Mouse (Mus musculus): ENCODE data around the gene Cenpv. TPM values are rescaled to one million over a fixed set of nuclear protein-coding genes. Genes with fewer than 3 reads are reported as not detected.
A peak's percentile ranks its signal among the peaks of the same experiment; 100 is the strongest.
"Not testable (repeated sequence)": the region's sequence is repeated elsewhere in the genome, so short reads cannot be mapped to it uniquely, and the experiment has no call there.

Gene Cenpv
- polyA plus RNA-seq, 1 experiment: 45.2 TPM

- no peak overlapping the region for H3K4me3 ChIP-seq (ENCODE audit: insufficient read depth, low read depth, low read length)
- H3K27ac ChIP-seq (replicated peaks; ENCODE audit: low read depth, low read length): no peak overlapping the region
- H3K4me1 ChIP-seq (ENCODE audit: control insufficient read depth, insufficient read depth, insufficient read length, low read length): no peaks in the 10 kb centered on the region
Measured at GRCm38 (mm10) chr11:62540969-62541368, 1.9 kb upstream of the Cenpv start.

DNA sequence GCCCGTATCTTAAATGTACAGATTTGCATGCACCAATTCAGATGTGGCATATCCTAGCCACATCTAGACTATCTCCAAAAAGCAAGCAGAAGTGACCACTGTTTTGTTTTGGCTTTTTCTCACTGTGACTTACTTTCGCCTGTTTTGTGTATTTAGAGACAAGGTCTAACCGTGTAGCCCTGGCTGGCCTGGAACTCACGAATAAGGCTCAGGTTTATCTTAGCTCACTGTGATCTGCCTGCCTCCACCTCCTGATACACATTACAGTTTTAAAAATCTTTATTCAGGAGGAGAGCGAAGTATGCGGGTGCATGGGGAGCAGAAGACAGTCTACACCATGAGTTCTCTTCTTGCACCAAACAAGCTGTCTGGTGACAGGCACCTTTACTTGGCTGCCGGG lies 1.1 kb upstream of the Cenpv start:
- Histone ChIP-seq H3K4me3 (ENCODE audit: insufficient read depth, low read depth, low read length) (no peak overlapping the region), H3K27ac (replicated peaks; ENCODE audit: low read depth, low read length) (no peak overlapping the region), H3K4me1 (ENCODE audit: control insufficient read depth, insufficient read depth, insufficient read length, low read length) (no peaks in the 10 kb centered on the region)

DNA sequence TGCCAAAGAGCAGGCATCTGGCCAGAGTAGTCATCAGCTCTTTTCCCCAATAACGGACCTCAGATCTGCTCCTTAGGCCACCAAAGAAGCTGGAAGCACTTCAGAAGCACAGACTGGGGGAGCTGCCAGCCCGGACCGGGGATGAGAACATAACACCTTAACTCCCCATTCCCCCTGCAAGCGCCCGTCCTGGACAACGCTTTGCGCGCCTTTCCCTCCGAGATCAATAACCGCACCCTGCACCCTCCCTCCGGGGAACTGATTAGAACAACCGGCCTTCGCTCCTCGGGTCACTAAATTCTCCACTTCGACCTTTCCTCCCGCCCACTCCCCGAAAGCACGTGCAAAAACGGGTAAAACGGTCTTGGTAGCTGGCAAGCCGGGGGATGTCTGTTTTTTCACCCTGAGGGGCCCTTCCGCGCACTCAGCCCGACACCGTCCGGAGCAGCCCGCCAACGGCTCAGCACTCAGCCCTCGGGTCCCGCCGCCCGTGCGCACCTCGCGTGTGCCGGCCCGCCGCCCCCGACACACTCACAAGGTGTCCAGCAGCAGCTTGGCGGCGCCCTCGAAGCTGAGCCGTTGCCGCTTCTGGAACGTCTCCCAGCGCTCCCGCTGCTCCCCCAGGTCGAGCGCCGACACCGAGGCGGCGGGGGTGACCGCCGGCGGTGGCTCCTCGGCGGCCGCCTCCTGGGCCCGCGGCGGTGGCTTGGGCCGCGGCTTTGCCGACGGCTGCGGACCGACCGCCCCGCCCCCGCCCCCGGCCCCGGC lies 556 bp downstream of the Cenpv start:
- H3K27ac ChIP-seq (replicated peaks; ENCODE audit: low read depth, low read length): 0 out of 2 replicates have a peak overlapping the region, but pooled peaks have one; percentile 21
- no peaks in the 10 kb centered on the region for H3K4me1 ChIP-seq (ENCODE audit: control insufficient read depth, insufficient read depth, insufficient read length, low read length)
- H3K4me3 ChIP-seq (ENCODE audit: insufficient read depth, low read depth, low read length): peak overlapping the region; percentile 85

DNA sequence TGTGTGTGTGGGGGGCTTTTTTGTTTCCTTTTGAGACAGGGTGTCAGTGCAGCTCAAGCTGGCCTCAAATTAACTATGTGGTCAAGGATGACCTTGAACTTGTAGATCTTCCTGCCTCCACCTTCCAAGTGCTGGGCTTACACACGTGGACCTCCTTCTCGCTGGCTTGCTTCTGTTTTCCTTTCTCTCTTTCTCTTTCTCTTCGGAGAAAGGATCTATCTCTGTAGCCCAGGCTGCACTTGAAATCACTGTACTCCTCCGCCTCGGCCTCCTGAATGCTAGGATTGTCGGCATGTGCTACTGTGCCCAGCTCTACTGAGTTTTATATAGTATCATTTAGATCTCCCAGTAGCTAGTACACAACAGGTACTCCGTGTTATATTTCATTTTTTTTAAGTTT lies 1.5 kb downstream of the Cenpv start:
- Histone ChIP-seq H3K4me1 (ENCODE audit: control insufficient read depth, insufficient read depth, insufficient read length, low read length) (no peaks in the 10 kb centered on the region), H3K27ac (replicated peaks; ENCODE audit: low read depth, low read length) (no peak overlapping the region), H3K4me3 (ENCODE audit: insufficient read depth, low read depth, low read length) (peak overlapping the region; percentile 26; the same call in 1 of the 2 replicates)

DNA sequence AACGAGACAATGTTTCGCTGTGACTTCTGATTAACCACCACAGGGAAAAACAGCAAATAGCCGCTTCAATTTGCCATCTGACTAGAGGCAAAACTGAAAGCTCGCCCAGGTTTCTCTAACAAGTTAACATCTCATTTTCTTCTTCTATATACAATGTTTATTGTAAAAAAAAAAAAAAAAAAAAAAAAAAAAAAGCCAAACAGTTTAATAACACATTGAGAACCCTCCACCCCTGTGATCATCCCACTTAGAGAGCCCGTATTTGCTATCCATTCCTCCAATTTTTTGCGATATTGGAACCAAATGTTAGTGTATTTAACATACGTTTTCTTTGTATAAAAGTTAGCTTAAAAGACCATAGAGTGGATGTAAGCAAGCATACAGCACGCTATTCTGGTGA lies 2.0 kb downstream of the Cenpv start:
- H3K4me3 ChIP-seq (ENCODE audit: insufficient read depth, low read depth, low read length): no peak overlapping the region
- H3K27ac ChIP-seq (replicated peaks; ENCODE audit: low read depth, low read length): no peak overlapping the region
- no peaks in the 10 kb centered on the region for H3K4me1 ChIP-seq (ENCODE audit: control insufficient read depth, insufficient read depth, insufficient read length, low read length)

DNA sequence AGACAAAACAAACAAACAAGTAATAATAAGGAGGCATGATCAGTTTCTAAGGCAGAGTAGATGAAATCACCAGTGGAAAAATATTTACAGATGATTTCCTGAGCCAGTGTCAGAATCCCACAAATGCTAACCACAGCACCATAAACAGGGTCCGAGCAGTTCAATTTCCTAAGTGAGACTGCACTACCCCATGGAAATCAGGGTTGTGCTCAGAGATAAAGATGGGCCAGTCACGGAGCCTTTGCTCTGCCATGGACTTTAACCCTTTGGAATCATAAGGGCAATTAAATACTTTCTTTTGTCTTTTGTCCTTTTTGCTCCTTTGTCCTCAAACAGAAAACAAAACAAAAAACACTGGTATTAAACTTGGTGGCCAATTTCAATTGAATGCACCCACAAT lies 16.8 kb downstream of the Cenpv start:
- no peak overlapping the region for H3K27ac ChIP-seq (replicated peaks; ENCODE audit: low read depth, low read length)
- H3K4me3 ChIP-seq (ENCODE audit: insufficient read depth, low read depth, low read length): no peak overlapping the region
- no peaks in the 10 kb centered on the region for H3K4me1 ChIP-seq (ENCODE audit: control insufficient read depth, insufficient read depth, insufficient read length, low read length)

DNA sequence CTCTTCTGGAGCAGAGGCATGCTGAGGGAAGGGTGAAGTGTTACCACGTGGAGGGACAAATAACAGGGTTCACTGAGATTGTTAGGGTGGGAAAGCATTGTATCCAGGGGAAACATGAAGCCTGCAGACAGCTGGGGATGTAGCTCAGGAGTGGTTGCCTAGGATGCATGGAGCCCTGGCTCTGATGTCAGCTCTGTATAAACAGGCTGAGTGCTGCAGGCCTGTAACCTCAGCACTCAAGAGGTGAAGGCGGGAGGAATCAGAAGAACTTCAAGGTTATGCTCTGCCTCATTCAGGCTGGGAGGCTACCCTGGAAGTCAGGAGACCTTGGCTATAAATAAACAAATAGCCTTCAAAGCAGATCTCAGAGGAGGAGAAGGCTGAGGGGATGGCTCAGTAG lies 20.1 kb downstream of the Cenpv start:
- Histone ChIP-seq H3K4me3 (ENCODE audit: insufficient read depth, low read depth, low read length) (no peak overlapping the region), H3K4me1 (ENCODE audit: control insufficient read depth, insufficient read depth, insufficient read length, low read length) (no peaks in the 10 kb centered on the region), H3K27ac (replicated peaks; ENCODE audit: low read depth, low read length) (no peak overlapping the region)

- Histone ChIP-seq H3K27ac (replicated peaks; ENCODE audit: low read depth, low read length) (no peak overlapping the region), H3K4me1 (ENCODE audit: control insufficient read depth, insufficient read depth, insufficient read length, low read length) (no peaks in the 10 kb centered on the region), H3K4me3 (ENCODE audit: insufficient read depth, low read depth, low read length) (no peak overlapping the region)
Measured at GRCm38 (mm10) chr11:62513311-62513710, 25.8 kb downstream of the Cenpv start.

DNA sequence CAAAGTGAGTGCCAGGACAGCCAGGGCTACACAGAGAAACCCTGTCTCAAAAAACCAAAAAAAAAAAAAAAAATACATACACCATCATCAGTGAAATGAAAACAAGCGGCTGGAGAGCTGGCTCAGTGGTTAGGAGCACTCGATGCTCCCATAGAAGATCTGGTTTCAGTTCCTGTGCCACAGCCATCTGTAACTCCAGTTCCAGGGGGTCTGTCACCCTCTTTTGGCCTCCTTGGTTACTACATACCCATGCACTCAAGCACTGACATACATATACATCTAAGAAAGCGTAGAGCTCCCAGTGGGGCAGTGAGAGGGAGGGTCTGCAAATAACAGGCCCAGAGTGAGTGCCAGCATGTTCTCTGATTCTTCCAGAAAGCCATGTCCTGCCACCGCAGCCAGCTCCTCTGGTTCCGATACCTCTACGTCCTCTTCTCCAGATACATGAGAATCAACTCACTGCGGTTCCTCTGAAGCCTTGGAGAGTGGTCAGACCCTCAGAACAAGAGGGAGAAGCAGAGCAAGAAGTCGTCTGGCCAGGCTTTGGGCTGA lies 26.5 kb downstream of the Cenpv start:
- H3K4me3 ChIP-seq (ENCODE audit: insufficient read depth, low read depth, low read length): no peak overlapping the region
- H3K27ac ChIP-seq (replicated peaks; ENCODE audit: low read depth, low read length): no peak overlapping the region
- no peaks in the 10 kb centered on the region for H3K4me1 ChIP-seq (ENCODE audit: control insufficient read depth, insufficient read depth, insufficient read length, low read length)

- no peak overlapping the region for H3K4me3 ChIP-seq (ENCODE audit: insufficient read depth, low read depth, low read length)
- no peaks in the 10 kb centered on the region for H3K4me1 ChIP-seq (ENCODE audit: control insufficient read depth, insufficient read depth, insufficient read length, low read length)
Measured at GRCm38 (mm10) chr11:62511444-62512202, 27.4 kb downstream of the Cenpv start.

GRCm38 (mm10) chr11:62510956-62511355 lies 28.1 kb downstream of the Cenpv start:
- no peak overlapping the region for H3K4me3 ChIP-seq (ENCODE audit: insufficient read depth, low read depth, low read length)

More at GRCm38 (mm10) chr11:62511444-62512202, 27.4 kb downstream of the Cenpv start:
- no peak overlapping the region for H3K27ac ChIP-seq (replicated peaks; ENCODE audit: low read depth, low read length)

GRCm38 (mm10) chr11:62509571-62509970 lies 29.5 kb downstream of the Cenpv start:
- Histone ChIP-seq H3K27ac (replicated peaks; ENCODE audit: low read depth, low read length) (no peak overlapping the region), H3K4me3 (ENCODE audit: insufficient read depth, low read depth, low read length) (no peak overlapping the region), H3K4me1 (ENCODE audit: control insufficient read depth, insufficient read depth, insufficient read length, low read length) (no peaks in the 10 kb centered on the region)

More at GRCm38 (mm10) chr11:62510956-62511355, 28.1 kb downstream of the Cenpv start:
- Histone ChIP-seq H3K27ac (replicated peaks; ENCODE audit: low read depth, low read length) (no peak overlapping the region), H3K4me1 (ENCODE audit: control insufficient read depth, insufficient read depth, insufficient read length, low read length) (no peaks in the 10 kb centered on the region)

GRCm38 (mm10) chr11:62508816-62509215 lies 30.2 kb downstream of the Cenpv start:
- not testable (repeated sequence) for H3K27ac ChIP-seq (replicated peaks; ENCODE audit: low read depth, low read length); H3K4me1 ChIP-seq (ENCODE audit: control insufficient read depth, insufficient read depth, insufficient read length, low read length); H3K4me3 ChIP-seq (ENCODE audit: insufficient read depth, low read depth, low read length)

DNA sequence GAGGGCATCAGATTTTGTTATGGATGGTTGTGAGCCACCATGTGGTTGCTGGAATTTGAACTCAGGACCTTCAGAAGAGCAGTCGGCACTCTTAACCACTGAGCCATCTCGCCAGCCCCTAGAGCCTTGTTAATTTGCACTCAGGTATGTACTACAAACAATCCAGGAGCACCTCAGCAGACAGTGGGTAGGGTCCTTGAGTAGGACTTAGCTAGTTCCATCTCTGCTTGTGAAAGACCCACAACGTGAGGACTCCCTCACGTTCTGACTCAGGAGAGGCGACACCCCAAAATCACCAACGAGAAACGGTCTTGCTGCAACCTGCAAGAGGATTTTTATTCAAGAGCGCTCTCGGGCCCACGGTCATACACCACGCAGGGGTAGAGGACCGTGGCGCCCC lies 30.7 kb downstream of the Cenpv start:
- H3K4me1 ChIP-seq (ENCODE audit: control insufficient read depth, insufficient read depth, insufficient read length, low read length); H3K27ac ChIP-seq (replicated peaks; ENCODE audit: low read depth, low read length); H3K4me3 ChIP-seq (ENCODE audit: insufficient read depth, low read depth, low read length): not testable (repeated sequence)

DNA sequence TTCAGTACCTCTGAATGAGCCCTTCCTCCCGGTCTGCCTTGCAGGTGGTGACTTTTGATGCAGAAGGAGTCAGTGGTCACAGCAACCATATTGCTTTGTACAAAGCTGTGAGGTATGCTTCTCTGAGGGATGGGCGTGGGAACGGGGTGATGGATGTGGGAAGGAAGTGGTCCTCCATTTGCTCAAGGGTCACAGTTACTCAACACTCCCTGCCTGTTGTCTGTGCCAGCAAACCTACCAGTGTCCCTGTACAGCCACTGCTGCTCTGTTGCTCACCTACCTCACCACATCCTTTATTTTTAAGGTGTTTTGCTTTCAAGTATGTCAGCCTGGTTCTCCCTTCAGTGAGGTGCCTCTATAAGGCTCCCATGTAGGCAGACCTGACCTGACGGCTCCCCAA lies 31.4 kb downstream of the Cenpv start:
- no peaks in the 10 kb centered on the region for H3K4me1 ChIP-seq (ENCODE audit: control insufficient read depth, insufficient read depth, insufficient read length, low read length)
- no peak overlapping the region for H3K4me3 ChIP-seq (ENCODE audit: insufficient read depth, low read depth, low read length)
- no peak overlapping the region for H3K27ac ChIP-seq (replicated peaks; ENCODE audit: low read depth, low read length)
